Mouse (Mus musculus) embryonic facial prominence, embryonic 15.5 days (tissue): Measurements from ENCODE around the gene Olfr548-ps1. TPM values are rescaled to one million over a fixed set of nuclear protein-coding genes. Genes with fewer than 3 reads are reported as not detected.
"Not testable (repeated sequence)": the region's sequence is repeated elsewhere in the genome, so short reads cannot be mapped to it uniquely, and the experiment has no call there.

Experiments used
- ATAC-seq: fragments of 200-750 bp; cut with Nextera tagmentation; 2 replicates; pipeline ENCODE4 v1.8.0; 2017; ENCODE audit warnings: low read depth, moderate TSS enrichment; ENCODE audit not compliant: insufficient number of reproducible peaks, low FRiP score, low TSS enrichment
- H3K27ac ChIP-seq: fragments of 300-500 bp; sonication (generic); replicated peaks from 2 replicates; pipeline ENCODE4 v1.5.1; 2015; ENCODE audit warnings: mild to moderate bottlenecking, inconsistent platforms
- H3K27me3 ChIP-seq: fragments of 300-500 bp; sonication (generic); 2 replicates; pipeline ENCODE4 v1.6.1; 2015; ENCODE audit warnings: inconsistent platforms
- H3K36me3 ChIP-seq: fragments of 300-500 bp; sonication (generic); 2 replicates; pipeline ENCODE4 v1.6.1; 2015; ENCODE audit warnings: mild to moderate bottlenecking, inconsistent platforms
- H3K4me1 ChIP-seq: fragments of 300-500 bp; sonication (generic); 2 replicates; pipeline ENCODE4 v1.6.1; 2015; ENCODE audit warnings: inconsistent platforms
- H3K4me2 ChIP-seq: fragments of 300-500 bp; sonication (generic); replicated peaks from 2 replicates; pipeline ENCODE4 v1.6.1; 2015; ENCODE audit warnings: mild to moderate bottlenecking, inconsistent platforms
- H3K4me3 ChIP-seq: fragments of 300-500 bp; sonication (generic); replicated peaks from 2 replicates; pipeline ENCODE4 v1.5.1; 2015; ENCODE audit warnings: mild to moderate bottlenecking, inconsistent platforms
- H3K9ac ChIP-seq: fragments of 300-500 bp; sonication (generic); 2 replicates; pipeline ENCODE4 v1.6.1; 2015; ENCODE audit warnings: inconsistent platforms
- H3K9me3 ChIP-seq: fragments of 300-500 bp; sonication (generic); replicated peaks from 2 replicates; pipeline ENCODE4 v1.6.1; 2016; ENCODE audit warnings: inconsistent platforms
- WGBS: fragments of 180-500 bp; shearing (Covaris S2); methylation state at CpG from one replicate; pipeline ENCODE4 v1.1.7; 2015; 5-methylcytosine and 5-hydroxymethylcytosine counted together
- polyA plus RNA-seq: library from polyadenylated mRNA; unstranded; fragments of >200 nt; fragmentation: Nextera tagmentation; extraction: Ambion mirVana; gene quantifications from 2 replicates; pipeline ENCODE4 v1.2.1, GENCODE M21; 2015

The Olfr548-ps1 gene
- polyA plus RNA-seq, result 0.11 and 0.12 TPM in 2 replicates

- Histone ChIP-seq H3K27me3 (no peaks in the 10 kb centered on the region), H3K9ac (no peak within 1 kb of the TSS), H3K27ac (no peak within 1 kb of the TSS), H3K9me3 (no peaks in the 10 kb centered on the region), H3K36me3 (no peaks in the 10 kb centered on the region), H3K4me2 (no peak within 1 kb of the TSS), H3K4me1 (no peaks in the 10 kb centered on the region), H3K4me3 (no peak within 1 kb of the TSS)
- ATAC-seq, result no peak
- 82% methylated on average over 2 of the region's 2 CpGs for WGBS
These were observed at the start of gene Olfr548-ps1 for GRCm38 (mm10) chr7:102540596-102540995. TSS of gene Olfr548-ps1 (plus strand) at chr7:102540896.

- not testable (repeated sequence) for H3K27ac ChIP-seq, H3K9me3 ChIP-seq, H3K9ac ChIP-seq, H3K4me3 ChIP-seq, ATAC-seq, H3K4me1 ChIP-seq, H3K4me2 ChIP-seq, H3K36me3 ChIP-seq, H3K27me3 ChIP-seq
- 48% methylated on average over 7 of the region's 7 CpGs for WGBS
These were observed 46.3 kb upstream of the Olfr548-ps1 start for GRCm38 (mm10) chr7:102494416-102494815.

GRCm38 (mm10) chr7:102499473-102499872, 41.2 kb upstream of the Olfr548-ps1 start, which contains the start of gene Olfr545:
TSS of gene Olfr545 (minus strand) at chr7:102499573.
- H3K27me3 ChIP-seq, result no peaks in the 10 kb centered on the region
- no peak within 1 kb of the TSS for H3K4me2 ChIP-seq
- H3K9ac ChIP-seq, result no peak within 1 kb of the TSS
- H3K4me3 ChIP-seq, result no peak within 1 kb of the TSS
- H3K36me3 ChIP-seq, result no peaks in the 10 kb centered on the region
- ATAC-seq, result no peak
- H3K9me3 ChIP-seq, result no peaks in the 10 kb centered on the region
- 52% methylated on average over 3 of the region's 3 CpGs for WGBS
- no peak within 1 kb of the TSS for H3K27ac ChIP-seq
- no peaks in the 10 kb centered on the region for H3K4me1 ChIP-seq

GRCm38 (mm10) chr7:102501986-102502385, 38.7 kb upstream of the Olfr548-ps1 start:
- no peaks in the 10 kb centered on the region for H3K4me1 ChIP-seq
- 76% methylated on average over 5 of the region's 5 CpGs for WGBS
- no peaks in the 10 kb centered on the region for H3K27me3 ChIP-seq
- ATAC-seq, result no peak
- H3K9me3 ChIP-seq, result no peaks in the 10 kb centered on the region
- no peak overlapping the region for H3K9ac ChIP-seq
- no peak overlapping the region for H3K4me2 ChIP-seq
- H3K27ac ChIP-seq, result no peak overlapping the region
- no peaks in the 10 kb centered on the region for H3K36me3 ChIP-seq
- H3K4me3 ChIP-seq, result no peak overlapping the region

- H3K4me3 ChIP-seq, result no peak overlapping the region
- H3K4me2 ChIP-seq, result no peak overlapping the region
- ATAC-seq, result no peak
- no peaks in the 10 kb centered on the region for H3K4me1 ChIP-seq
- H3K36me3 ChIP-seq, result no peaks in the 10 kb centered on the region
- H3K9me3 ChIP-seq, result no peaks in the 10 kb centered on the region
- no peaks in the 10 kb centered on the region for H3K27me3 ChIP-seq
- WGBS, result 38% methylated on average over 3 of the region's 3 CpGs
- no peak overlapping the region for H3K9ac ChIP-seq
- H3K27ac ChIP-seq, result no peak overlapping the region
These were observed 33.8 kb upstream of the Olfr548-ps1 start for GRCm38 (mm10) chr7:102506848-102507247.

- Histone ChIP-seq H3K9me3 (no peaks in the 10 kb centered on the region), H3K27ac (no peak overlapping the region), H3K9ac (no peak overlapping the region), H3K27me3 (peaks cover 4% of the 10 kb centered on the region; the same call in 1 of the 2 replicates), H3K36me3 (no peaks in the 10 kb centered on the region), H3K4me1 (0 out of 2 replicates have a peak, but pooled peaks cover 4% of the 10 kb centered on the region), H3K4me2 (no peak overlapping the region), H3K4me3 (no peak overlapping the region)
- no peak for ATAC-seq
- WGBS, result 85% methylated on average over 9 of the region's 9 CpGs
These were observed 32.6 kb upstream of the Olfr548-ps1 start for GRCm38 (mm10) chr7:102508066-102508465.

- no peak overlapping the region for H3K9ac ChIP-seq
- H3K27ac ChIP-seq, result no peak overlapping the region
- no peaks in the 10 kb centered on the region for H3K9me3 ChIP-seq
- H3K4me3 ChIP-seq, result no peak overlapping the region
- H3K4me2 ChIP-seq, result no peak overlapping the region
- 86% methylated on average over 6 of the region's 6 CpGs for WGBS
- 0 out of 2 replicates have a peak, but pooled peaks cover 4% of the 10 kb centered on the region for H3K4me1 ChIP-seq
- peaks cover 4% of the 10 kb centered on the region for H3K27me3 ChIP-seq
- no peak for ATAC-seq
- H3K36me3 ChIP-seq, result no peaks in the 10 kb centered on the region
These were observed 32.0 kb upstream of the Olfr548-ps1 start for GRCm38 (mm10) chr7:102508666-102509065.

- 0 out of 2 replicates have a peak, but pooled peaks cover 4% of the 10 kb centered on the region for H3K4me1 ChIP-seq
- H3K4me3 ChIP-seq, result no peak overlapping the region
- no peak overlapping the region for H3K9ac ChIP-seq
- peaks cover 12% of the 10 kb centered on the region for H3K27me3 ChIP-seq
- 75% methylated on average over 7 of the region's 7 CpGs for whole genome bisulfite sequencing
- H3K4me2 ChIP-seq, result no peak overlapping the region
- ATAC-seq, result no peak
- H3K36me3 ChIP-seq, result no peaks in the 10 kb centered on the region
- no peaks in the 10 kb centered on the region for H3K9me3 ChIP-seq
- no peak overlapping the region for H3K27ac ChIP-seq
These were observed 31.0 kb upstream of the Olfr548-ps1 start for GRCm38 (mm10) chr7:102509726-102510125.

GRCm38 (mm10) chr7:102511927-102512326, 28.8 kb upstream of the Olfr548-ps1 start:
- Histone ChIP-seq H3K36me3 (no peaks in the 10 kb centered on the region), H3K4me2 (no peak overlapping the region), H3K4me1 (0 out of 2 replicates have a peak, but pooled peaks cover 13% of the 10 kb centered on the region), H3K4me3 (no peak overlapping the region), H3K9me3 (no peaks in the 10 kb centered on the region), H3K27me3 (peaks cover 12% of the 10 kb centered on the region), H3K27ac (no peak overlapping the region), H3K9ac (no peak overlapping the region)
- no peak for ATAC-seq
- WGBS, result 85% methylated on average over 10 of the region's 10 CpGs

- ATAC-seq, result peak; percentile 86
- Histone ChIP-seq H3K36me3 (no peaks in the 10 kb centered on the region), H3K9ac (peak overlapping the region; percentile 53), H3K4me2 (peak overlapping the region; percentile 96), H3K4me3 (peak overlapping the region; percentile 50), H3K27ac (no peak overlapping the region), H3K27me3 (peaks cover 12% of the 10 kb centered on the region), H3K4me1 (peaks cover 13% of the 10 kb centered on the region; the same call in 1 of the 2 replicates), H3K9me3 (no peaks in the 10 kb centered on the region)
- 1% methylated on average over 54 of the region's 54 CpGs for WGBS
These were observed 27.8 kb upstream of the Olfr548-ps1 start for GRCm38 (mm10) chr7:102512814-102513435.

- no peak overlapping the region for H3K9ac ChIP-seq
- H3K4me3 ChIP-seq, result no peak overlapping the region
- H3K4me2 ChIP-seq, result no peak overlapping the region
- H3K4me1 ChIP-seq, result peaks cover 13% of the 10 kb centered on the region; the same call in 1 of the 2 replicates
- 75% methylated on average over 4 of the region's 4 CpGs for WGBS
- H3K27ac ChIP-seq, result no peak overlapping the region
- H3K36me3 ChIP-seq, result no peaks in the 10 kb centered on the region
- peaks cover 12% of the 10 kb centered on the region for H3K27me3 ChIP-seq
- no peak for ATAC-seq
- H3K9me3 ChIP-seq, result no peaks in the 10 kb centered on the region
These were observed 26.6 kb upstream of the Olfr548-ps1 start for GRCm38 (mm10) chr7:102514144-102514543.
